Mouse (Mus musculus) activated CD4-positive, CD25-positive, alpha-beta regulatory T cell, adult 4 months (primary cell): ENCODE measurements around the gene Lrrc29. TPM values are rescaled to one million over a fixed set of nuclear protein-coding genes. Genes with fewer than 3 reads are reported as not detected.

ENCODE experiments used
- ATAC-seq: one replicate; pipeline ENCODE4 v1.8.0; 2017
- polyA plus RNA-seq, 2 experiments: library from polyadenylated mRNA; unstranded; fragments of 100-300 nt; shearing (Covaris generic); gene quantifications; one replicate each; pipeline ENCODE4 v1.2.1; 2017

The Lrrc29 gene
- polyA plus RNA-seq, 2 experiments from 2014 or later, result 1.4 to 2.7 TPM

DNA sequence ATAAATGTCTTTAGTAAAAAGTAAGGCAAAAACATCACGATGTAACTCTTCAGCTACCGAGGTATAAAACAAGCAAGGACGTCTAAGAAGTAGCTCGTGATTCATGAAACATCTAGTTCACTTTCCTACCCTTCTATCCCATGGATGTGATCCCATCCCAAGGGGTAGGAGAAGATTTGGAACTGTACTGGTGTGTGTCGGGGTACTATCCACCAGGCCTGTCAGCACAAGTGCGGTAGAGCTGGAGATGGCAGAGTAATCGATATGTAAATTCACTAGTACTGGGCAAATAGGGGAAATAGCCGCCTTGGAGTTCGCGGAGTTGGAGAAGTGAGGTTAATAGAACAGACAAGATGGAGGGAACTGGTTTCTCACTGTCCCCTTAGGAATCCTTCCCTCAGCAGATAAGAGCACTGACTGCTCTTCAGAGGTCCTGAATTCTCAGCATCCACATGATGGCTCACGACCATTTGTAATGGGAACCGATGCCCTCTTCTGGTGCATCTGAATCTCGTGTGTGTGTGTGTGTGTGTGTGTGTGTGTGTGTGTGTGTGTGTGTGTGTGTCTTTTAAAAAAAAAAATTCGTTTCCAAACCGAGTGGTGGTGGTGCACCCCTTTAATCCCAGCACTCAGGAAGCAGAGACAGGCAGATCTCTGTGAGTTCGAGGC is 62.7 kb downstream of the Lrrc29 start:
- ATAC-seq, result no peak

Other genes with a start within 250 kb of the Lrrc29 start
- not detected for gene Ces3b, start 242.5 kb downstream of the Lrrc29 start, polyA plus RNA-seq
- gene Ces4a, start 194.5 kb downstream of the Lrrc29 start, polyA plus RNA-seq, result not detected
- gene Cbfb, start 155.6 kb downstream of the Lrrc29 start, polyA plus RNA-seq, result 10 to 100 TPM; 34.0 to 49.2 TPM
- 10 to 100 TPM; 12.0 to 17.4 TPM for gene D230025D16Rik, start 101.1 kb downstream of the Lrrc29 start, polyA plus RNA-seq
- gene B3gnt9, start 71.1 kb downstream of the Lrrc29 start, polyA plus RNA-seq, result under 1 TPM; 0.42 to 0.62 TPM
- 10 to 100 TPM; 54.2 to 64.6 TPM for gene Tradd, start 61.7 kb downstream of the Lrrc29 start, polyA plus RNA-seq
- 10 to 100 TPM; 17.7 to 24.2 TPM for gene Fbxl8, start 61.6 kb downstream of the Lrrc29 start, polyA plus RNA-seq
- gene Hsf4, start 56.5 kb downstream of the Lrrc29 start, polyA plus RNA-seq, result under 1 TPM; 0.31 to 0.37 TPM
- gene Nol3, start 50.1 kb downstream of the Lrrc29 start, polyA plus RNA-seq, result not detected
- gene 4931428F04Rik, start 36.4 kb downstream of the Lrrc29 start, polyA plus RNA-seq, result 1 to 10 TPM in 1 of 2 experiments, under 1 TPM in 1; 0.79 to 1.1 TPM
- gene Exoc3l, start 30.2 kb downstream of the Lrrc29 start, polyA plus RNA-seq, result 1 to 10 TPM in 1 of 2 experiments, under 1 TPM in 1; 0.54 to 2.0 TPM
- 10 to 100 TPM; 49.1 to 64.7 TPM for gene E2f4, start 28.6 kb downstream of the Lrrc29 start, polyA plus RNA-seq
- gene Elmo3, start 20.7 kb downstream of the Lrrc29 start, polyA plus RNA-seq, result 1 to 10 TPM; 6.6 to 7.4 TPM
- gene Tmem208, start 76 bp upstream of the Lrrc29 start, polyA plus RNA-seq, result 100 to 1,000 TPM; 160 to 182 TPM
- 1 to 10 TPM; 2.9 to 3.1 TPM for gene Fhod1, start 21.7 kb upstream of the Lrrc29 start, polyA plus RNA-seq
- gene Slc9a5, start 22.6 kb upstream of the Lrrc29 start, polyA plus RNA-seq, result under 1 TPM; 0.24 to 0.44 TPM
- under 1 TPM in 1 of 2 experiments, not detected in 1; 0.20 TPM for gene Plekhg4, start 47.0 kb upstream of the Lrrc29 start, polyA plus RNA-seq
- not detected for gene Kctd19, start 87.2 kb upstream of the Lrrc29 start, polyA plus RNA-seq
- not detected for gene Lrrc36, start 87.3 kb upstream of the Lrrc29 start, polyA plus RNA-seq
- under 1 TPM; 0.50 to 0.60 TPM for gene Tppp3, start 145.2 kb upstream of the Lrrc29 start, polyA plus RNA-seq
- gene Zdhhc1, start 170.6 kb upstream of the Lrrc29 start, polyA plus RNA-seq, result under 1 TPM; 0.43 to 0.62 TPM
- gene Hsd11b2, start 192.5 kb upstream of the Lrrc29 start, polyA plus RNA-seq, result not detected
- 10 to 100 TPM; 40.7 to 42.8 TPM for gene Atp6v0d1, start 239.8 kb upstream of the Lrrc29 start, polyA plus RNA-seq